Mouse (Mus musculus) CD4-positive, CD25-positive, alpha-beta regulatory T cell (primary cell): ENCODE measurements around the gene Ilkap. TPM values are rescaled to one million over a fixed set of nuclear protein-coding genes. Genes with fewer than 3 reads are reported as not detected.

Experiments
- polyA plus RNA-seq: library from polyadenylated mRNA; unstranded; fragments of 100-300 nt; shearing (Covaris generic); gene quantifications from one replicate; pipeline ENCODE4 v1.2.1, GENCODE M21; 2017

The Ilkap gene
- 146 TPM for polyA plus RNA-seq

GRCm38 (mm10) chr1:91398260-91399062 lies at the start of gene Ilkap:
Ilkap (minus strand) TSS chr1:91398815.

GRCm38 (mm10) chr1:91413898-91414594 lies 15.4 kb upstream of the Ilkap start, which contains the start of gene Hes6:
Hes6 (minus strand) TSS chr1:91414038.

GRCm38 (mm10) chr1:91366215-91367108 lies 32.2 kb downstream of the Ilkap start, which contains the start of gene Erfe:
Erfe (plus strand) TSS chr1:91366430.

GRCm38 (mm10) chr1:91350841-91351240 lies 47.8 kb downstream of the Ilkap start, which contains the start of gene Klhl30:
Klhl30 (plus strand) TSS chr1:91351016.

Other genes with a start within 250 kb of the Ilkap start
- gene Ramp1, start 219.0 kb downstream of the Ilkap start, polyA plus RNA-seq, result 42.5 TPM
- 77.0 TPM for gene Ube2f, start 148.5 kb downstream of the Ilkap start, polyA plus RNA-seq
- gene Scly, start 100.5 kb downstream of the Ilkap start, polyA plus RNA-seq, result 38.4 TPM
- gene Espnl, start 76.7 kb downstream of the Ilkap start, polyA plus RNA-seq, result 0.05 TPM
- gene Klhl30, start 47.8 kb downstream of the Ilkap start, polyA plus RNA-seq, result not detected
- not detected for gene Erfe, start 32.4 kb downstream of the Ilkap start, polyA plus RNA-seq
- gene Hes6, start 15.2 kb upstream of the Ilkap start, polyA plus RNA-seq, result 80.5 TPM
- gene Per2, start 60.5 kb upstream of the Ilkap start, polyA plus RNA-seq, result 5.6 TPM
- gene Traf3ip1, start 95.8 kb upstream of the Ilkap start, polyA plus RNA-seq, result 6.3 TPM
- gene Asb1, start 141.7 kb upstream of the Ilkap start, polyA plus RNA-seq, result 7.0 TPM